Mouse (Mus musculus) CD4-positive naive resting alpha-beta T cell, adult 57 days (primary cell): ENCODE measurements around the gene Npcd. TPM values are rescaled to one million over a fixed set of nuclear protein-coding genes. Genes with fewer than 3 reads are reported as not detected.

ENCODE experiments used
- total RNA-seq: library from RNA; stranded (reverse); gene quantifications from one replicate; pipeline ENCODE4 v1.2.4, GENCODE M21; 2023

Npcd gene
- total RNA-seq: not detected

DNA sequence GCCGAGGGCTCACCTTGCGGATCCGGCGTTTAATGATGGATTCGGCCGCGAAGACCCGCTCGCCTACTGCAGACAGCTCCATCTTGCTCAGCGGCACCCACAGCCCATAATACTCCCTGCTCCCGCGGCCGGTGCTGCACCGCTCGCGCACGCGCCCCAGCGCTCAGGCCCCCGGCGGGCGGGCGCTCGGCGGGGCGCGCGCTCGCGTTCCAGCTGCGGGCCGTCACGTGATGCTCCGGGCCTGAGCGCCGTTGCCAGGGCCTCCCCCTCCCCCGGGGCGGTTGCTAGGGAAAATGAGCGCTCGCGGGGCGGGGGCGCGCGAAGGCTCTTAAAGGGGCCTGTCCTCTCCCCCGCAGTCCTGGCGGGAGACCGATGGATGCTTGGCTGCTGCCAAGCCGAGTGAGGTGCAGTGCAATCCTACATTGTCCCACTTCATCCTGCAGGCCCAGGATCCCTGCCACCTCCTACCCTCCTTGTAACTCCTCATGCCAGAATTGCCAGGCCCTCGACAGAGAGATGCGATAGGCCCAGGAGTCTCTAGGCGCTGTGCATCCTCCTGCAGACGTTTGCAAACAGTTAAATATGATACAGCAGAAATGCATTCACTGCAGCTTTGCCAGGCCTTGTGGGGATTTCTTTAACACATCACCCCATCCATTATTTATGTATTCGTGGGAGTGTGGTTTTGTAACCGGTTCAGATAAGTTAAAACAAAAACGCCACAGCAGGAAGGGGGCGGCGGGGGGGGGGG lies at the start of gene Npcd, which contains the start of gene Cbx6:
Npcd (minus strand) TSS at position 108 of the 751 bp plus-strand sequence.
Cbx6 (minus strand) TSS at position 559 of the 751 bp plus-strand sequence.

DNA sequence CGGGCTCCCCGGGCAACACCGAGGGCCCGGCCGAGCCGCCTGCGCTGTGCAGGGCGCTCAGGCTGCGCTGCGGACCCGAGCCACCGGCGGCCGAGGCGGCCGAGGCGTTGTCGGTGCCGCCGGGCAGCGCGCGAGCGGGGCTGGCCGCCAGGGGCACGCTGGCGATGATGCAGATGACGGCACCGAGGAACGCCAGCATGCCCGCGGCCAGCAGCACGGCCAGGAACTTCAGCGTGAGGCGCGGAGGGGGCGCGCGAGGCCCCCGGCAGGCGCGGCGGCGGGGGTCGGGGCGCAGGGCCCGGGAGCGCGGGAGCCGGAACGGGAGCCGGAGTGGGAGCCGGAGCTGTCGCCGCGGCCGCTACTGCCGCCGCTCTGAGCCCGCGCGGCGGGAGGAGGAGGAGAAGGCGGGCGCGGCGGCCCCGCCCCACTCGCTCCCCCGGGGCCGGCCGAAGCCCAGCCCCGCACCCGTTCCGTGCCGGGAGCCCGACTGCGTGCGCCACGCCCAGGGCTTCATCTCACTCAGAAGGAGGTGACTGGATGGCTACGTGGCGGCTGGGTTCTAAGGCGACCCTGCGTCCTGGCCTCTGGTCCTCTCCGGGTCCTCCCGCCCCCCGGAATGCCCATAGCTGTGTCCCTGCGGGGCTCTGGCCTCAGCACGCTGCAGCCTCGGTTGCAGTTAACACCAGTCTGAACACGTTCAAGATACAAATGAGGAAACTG lies 29.5 kb downstream of the Npcd start, which contains the start of gene Nptxr:
Nptxr (minus strand) TSS at position 415 of the 720 bp plus-strand sequence.

DNA sequence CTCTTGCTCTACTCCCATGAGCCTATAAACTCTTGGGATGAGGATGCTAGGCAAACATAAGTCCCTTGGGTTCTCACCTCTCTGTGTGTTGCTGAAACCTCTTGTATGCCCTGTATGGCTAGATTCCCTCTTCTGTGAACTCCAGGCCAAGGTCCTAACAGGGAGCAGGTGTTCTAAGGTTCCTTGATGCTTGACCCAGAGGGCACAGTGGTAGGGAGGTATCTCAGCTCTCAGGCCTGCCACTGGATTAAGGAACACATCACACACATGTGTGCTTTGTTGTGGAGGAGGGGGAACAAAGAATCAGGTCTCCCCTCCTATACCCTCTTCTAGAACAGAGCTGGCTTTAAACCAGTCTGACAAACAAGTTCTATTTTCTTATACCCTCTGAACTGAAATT lies 56.3 kb downstream of the Npcd start, which contains the start of gene Dnal4:
Dnal4 (minus strand) TSS at position 101 of the 400 bp plus-strand sequence.

DNA sequence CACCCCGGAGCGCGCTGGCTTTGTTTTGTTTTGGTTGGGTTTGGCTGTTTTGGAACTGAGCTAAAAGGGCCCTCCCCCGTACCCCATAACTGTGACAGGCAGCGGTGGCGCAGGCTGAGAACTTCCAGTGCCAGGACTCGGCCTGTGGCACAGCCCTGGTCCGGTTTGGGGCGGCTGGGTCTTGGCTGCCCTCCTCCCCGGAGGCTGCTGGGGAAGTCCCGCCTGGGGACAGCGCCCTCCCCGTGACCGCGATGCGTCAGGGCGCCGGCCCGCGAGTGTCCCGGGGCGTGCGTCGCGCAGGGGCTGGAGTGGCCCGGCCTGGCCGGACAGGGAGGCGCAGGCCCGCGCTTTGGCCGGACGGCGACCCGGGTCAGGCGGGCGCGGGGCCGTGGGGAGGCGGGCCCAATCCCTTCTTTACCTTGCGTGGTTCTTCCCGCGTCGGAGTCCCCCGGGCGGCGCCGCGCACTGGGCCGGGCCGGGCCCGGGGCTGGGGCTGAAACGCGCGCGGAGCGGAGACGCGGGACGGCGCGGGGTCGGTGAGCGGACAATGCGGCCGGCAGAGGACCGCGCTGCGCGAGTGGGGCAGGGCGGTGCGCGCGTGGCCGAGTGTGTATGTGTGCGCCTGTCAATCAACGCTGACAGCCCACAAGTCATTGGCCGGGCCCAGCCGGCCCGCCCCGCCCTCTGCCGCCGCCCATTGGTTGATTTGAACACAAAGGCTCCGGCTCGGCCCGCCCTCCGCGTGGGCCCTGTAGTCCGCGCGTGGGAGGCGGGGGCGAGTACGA lies 91.9 kb downstream of the Npcd start, which contains the start of gene Sun2:
Sun2 (minus strand) TSS at position 616 of the 785 bp plus-strand sequence.

Other genes starting within 250 kb of the Npcd start
- gene Dmc1, start 229.1 kb downstream of the Npcd start, total RNA-seq: not detected
- 0.47 TPM for gene Fam227a, start 175.3 kb downstream of the Npcd start, total RNA-seq
- gene Cby1, start 175.0 kb downstream of the Npcd start, total RNA-seq: 6.7 TPM
- 99.1 TPM for gene Tomm22, start 163.4 kb downstream of the Npcd start, total RNA-seq
- 24.4 TPM for gene Josd1, start 146.3 kb downstream of the Npcd start, total RNA-seq
- 126 TPM for gene Gtpbp1, start 143.4 kb downstream of the Npcd start, total RNA-seq
- gene Sun2, start 91.7 kb downstream of the Npcd start, total RNA-seq: 426 TPM
- 6.8 TPM for gene Dnal4, start 56.4 kb downstream of the Npcd start, total RNA-seq
- gene Nptxr, start 29.5 kb downstream of the Npcd start, total RNA-seq: 0.33 TPM
- gene Cbx6, start 451 bp upstream of the Npcd start, total RNA-seq: 20.6 TPM
- 91.8 TPM for gene Apobec3, start 57.4 kb upstream of the Npcd start, total RNA-seq
- gene Cbx7, start 136.9 kb upstream of the Npcd start, total RNA-seq: 128 TPM
- gene Pdgfb, start 180.7 kb upstream of the Npcd start, total RNA-seq: 1.7 TPM